Mouse (Mus musculus): ENCODE data around the gene Spg7.

GRCm38 (mm10) chr8:123033431-123033830, 29.3 kb upstream of the Spg7 start:
- TF ChIP-seq CTCF (IDR thresholded peaks at IDR 0.05; ENCODE audit: low read depth, low read length) (no peak), POLR2A (IDR thresholded peaks at IDR 0.05; ENCODE audit: insufficient read depth, low read length) (no peak), EP300 (IDR thresholded peaks at IDR 0.05; ENCODE audit: insufficient read depth, low read depth, low read length) (no peak)

Measured in ES-Bruce4 (cell line).